Mouse (Mus musculus) embryo, embryonic 10.5 days (tissue): ENCODE data around the gene Cers3.

Experiments
- DNase-seq: peaks from one replicate; pipeline ENCODE4 v3.0.0-alpha.2; 2015; ENCODE audit warnings: low spot score

Cers3 gene

DNA sequence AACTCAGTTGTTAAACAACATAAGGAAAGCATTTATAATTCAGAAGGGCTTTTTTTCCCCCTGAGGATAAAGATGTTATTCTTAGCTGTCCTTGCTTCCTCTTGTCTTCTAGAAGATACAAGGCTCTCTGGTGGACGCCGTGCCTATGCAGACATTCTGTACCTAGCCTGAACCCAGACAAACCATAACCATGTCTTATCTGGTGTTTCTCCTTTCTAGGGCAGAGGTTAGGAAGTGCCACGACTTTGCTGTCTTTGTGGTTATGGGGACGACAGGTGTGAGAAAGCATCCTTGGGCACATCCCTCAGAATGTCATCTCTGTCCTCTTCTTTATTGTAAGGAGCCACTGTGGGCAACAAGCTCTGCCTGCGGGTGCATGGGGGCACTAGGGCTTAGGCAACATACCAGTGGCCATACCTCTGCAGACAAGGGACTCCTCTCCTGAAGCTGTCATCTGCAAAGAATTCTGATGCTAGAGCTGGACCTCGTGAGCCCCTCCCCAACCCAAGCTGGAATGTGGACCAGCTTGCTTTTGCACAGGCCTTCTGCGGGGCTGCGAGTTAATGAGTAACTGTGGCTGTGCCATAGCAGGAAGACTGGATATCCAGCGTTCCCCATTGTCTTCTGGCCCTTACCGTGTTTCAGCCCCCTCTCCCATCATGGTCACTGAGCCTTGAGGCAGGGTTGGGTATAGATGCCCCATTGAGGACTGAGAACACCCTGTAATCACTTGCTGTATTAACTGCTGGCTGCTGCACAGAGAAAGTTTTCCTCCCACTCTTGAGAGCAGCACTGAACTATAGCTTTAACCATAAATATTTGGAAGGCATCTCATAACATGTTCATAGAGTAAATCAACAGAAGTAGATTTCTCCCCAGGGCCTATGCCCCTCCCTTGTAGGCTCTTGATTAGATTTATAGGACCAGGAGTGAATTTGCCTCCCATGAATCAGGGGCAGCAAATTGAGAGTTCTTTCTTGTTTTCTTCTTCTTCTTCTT is 36.9 kb downstream of the Cers3 start:
- DNase-seq = no peak

- DNase-seq = no peak
Observed at GRCm38 (mm10) chr7:66786476-66786875, 43.2 kb downstream of the Cers3 start.

GRCm38 (mm10) chr7:66787816-66788215 is 44.5 kb downstream of the Cers3 start:
- no peak for DNase-seq

DNA sequence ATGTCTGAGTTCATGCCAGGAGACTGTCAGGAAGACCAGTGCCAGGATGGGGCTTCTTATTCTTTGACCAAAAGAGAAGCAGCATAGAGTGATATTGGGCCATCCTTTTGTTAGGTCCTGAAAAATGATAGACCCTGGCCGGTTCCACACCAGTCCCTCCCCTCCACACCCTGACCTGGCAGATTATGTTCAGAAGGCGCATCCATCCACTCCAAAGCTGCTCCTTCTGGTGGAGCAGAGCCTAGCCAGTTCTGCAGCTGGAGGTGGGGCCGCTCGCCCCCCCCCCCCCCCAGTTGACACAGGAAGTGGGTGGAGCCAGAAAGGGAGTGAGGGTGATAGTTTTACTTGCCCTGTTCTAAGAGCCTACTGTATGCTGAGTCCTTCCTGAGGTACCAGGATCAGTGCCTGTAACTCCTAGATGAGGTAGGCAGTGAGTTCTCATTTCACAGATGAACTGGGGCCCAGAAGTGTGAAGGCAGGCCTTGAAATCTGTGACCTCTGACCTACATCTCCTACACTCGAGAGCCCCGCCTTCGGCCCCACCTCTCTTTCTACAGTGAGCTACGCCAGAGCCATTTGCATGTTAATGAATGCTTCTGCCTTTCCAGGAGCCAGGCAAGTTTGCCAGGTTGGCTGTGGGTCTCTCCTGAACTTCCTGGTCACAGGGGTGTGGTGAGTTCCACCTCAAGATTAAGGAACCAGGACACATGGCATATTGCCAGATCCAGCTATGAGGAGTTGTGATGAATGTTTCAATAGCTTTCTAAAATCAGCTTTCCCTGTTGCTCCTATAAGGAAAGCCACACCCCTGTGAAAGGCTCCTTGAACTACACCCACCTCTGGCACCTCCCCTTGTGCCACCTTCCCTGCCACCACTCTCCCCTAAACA is 46.8 kb downstream of the Cers3 start:
- DNase-seq = peak; percentile 49

DNA sequence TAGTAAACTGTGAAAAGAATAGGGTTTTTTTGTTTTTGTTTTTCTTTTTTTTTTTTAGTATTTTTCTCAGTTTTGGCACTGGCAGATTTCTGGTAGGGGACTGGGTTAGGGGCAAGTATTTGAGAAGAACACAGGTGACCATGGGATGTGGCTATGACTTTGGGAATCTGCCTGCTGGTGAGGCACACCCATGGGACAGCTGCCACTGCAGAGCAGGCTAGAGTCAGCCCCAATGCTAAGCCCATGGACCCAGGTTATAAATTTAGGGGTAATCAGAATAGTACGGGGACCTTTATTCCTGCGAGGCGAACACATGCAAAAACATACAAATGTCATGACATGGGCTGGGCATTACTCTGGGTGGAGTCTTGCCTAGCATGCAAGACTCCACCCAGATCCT is 47.7 kb downstream of the Cers3 start:
- no peak for DNase-seq

DNA sequence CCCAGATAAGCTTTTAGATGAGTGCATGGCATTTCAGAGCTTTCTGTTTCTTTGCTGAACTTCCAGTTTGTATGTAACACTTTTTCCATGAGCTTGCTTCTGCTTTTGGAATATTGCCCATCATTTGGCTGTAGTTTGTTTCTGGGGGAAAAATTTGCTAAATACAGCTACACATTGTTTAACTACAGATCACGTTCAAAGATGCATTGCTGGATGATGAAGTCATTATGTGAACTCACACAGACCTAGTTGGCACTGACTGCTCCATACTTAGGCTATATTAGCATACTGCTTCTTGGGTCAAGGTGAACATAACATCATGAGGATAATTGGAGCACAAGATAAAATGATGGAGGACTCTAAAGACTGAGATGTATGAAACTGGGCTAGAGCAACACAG is 53.6 kb downstream of the Cers3 start:
- DNase-seq = no peak

- DNase-seq = no peak
Observed at GRCm38 (mm10) chr7:66797345-66797744, 54.0 kb downstream of the Cers3 start.

DNA sequence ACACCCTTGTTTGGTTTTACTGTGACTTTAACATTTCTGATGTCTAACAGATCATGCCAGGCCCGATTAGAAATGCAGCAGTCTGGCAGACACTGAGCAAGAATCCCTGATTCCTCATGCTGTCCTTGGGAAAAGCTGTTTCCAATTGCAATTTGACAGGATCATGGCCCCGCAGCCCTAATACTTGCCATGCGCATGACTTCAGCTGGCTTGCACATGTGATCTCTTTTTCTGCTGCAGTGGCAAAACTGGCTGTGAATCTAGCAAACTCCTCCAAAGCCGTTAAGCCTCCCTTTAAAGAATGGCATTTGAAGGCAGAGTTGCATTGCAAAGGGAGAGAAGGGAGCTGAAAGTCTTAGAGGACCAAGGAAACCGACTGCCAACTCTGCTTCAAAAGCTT is 55.5 kb downstream of the Cers3 start:
- peak; percentile 59 for DNase-seq

GRCm38 (mm10) chr7:66800784-66801183 is 57.5 kb downstream of the Cers3 start:
- no peak for DNase-seq

DNA sequence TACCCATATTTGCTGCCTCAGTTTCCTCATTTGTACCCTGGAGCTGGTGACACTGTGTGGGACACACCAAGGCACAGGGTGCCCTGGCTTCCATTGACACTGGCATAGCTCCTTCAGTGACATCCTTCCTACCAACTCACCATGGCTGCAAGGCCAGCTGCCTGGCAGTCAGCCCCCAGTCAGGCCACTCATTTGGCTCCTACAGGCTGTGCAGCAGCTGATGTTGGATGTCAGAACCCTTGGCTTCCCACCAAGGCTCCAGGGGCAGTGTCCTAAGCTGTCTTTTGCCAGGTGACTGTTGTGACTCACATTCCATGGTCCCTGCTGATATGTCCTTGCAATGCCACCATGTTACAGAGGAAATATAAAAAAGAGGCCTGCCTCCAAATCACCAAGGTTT is 58.5 kb downstream of the Cers3 start:
- no peak for DNase-seq

- DNase-seq = peak; percentile 30
Observed at GRCm38 (mm10) chr7:66803798-66804197, 60.5 kb downstream of the Cers3 start.

GRCm38 (mm10) chr7:66806801-66807200 is 63.5 kb downstream of the Cers3 start:
- no peak for DNase-seq

- no peak for DNase-seq
Observed at GRCm38 (mm10) chr7:66810436-66810835, 67.1 kb downstream of the Cers3 start.

GRCm38 (mm10) chr7:66811294-66811693 is 68.0 kb downstream of the Cers3 start:
- no peak for DNase-seq

- DNase-seq = no peak
Observed at GRCm38 (mm10) chr7:66812289-66812688, 69.0 kb downstream of the Cers3 start.

- no peak for DNase-seq
Observed at GRCm38 (mm10) chr7:66812737-66813136, 69.4 kb downstream of the Cers3 start.

- DNase-seq = no peak
Observed at GRCm38 (mm10) chr7:66813172-66813571, 69.9 kb downstream of the Cers3 start.

DNA sequence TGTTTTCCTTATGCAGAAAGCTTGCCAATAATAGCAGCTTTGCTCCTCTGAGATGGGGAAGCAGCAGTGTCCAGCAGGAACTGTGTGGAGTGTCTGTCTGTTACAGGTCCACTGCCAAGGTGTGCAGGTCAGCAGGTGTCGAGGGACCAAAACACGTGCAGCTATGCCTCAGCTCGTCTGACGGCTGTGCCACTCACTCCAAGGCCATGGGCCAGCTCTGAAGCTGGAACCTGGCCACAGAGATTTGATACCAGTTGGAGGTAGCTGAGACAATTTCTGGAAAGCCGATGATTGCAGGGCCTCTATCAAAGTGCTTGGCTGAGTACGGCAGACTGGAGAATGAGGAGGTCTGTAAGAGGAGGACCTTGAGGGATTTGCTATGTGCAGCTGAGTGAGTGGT is 72.2 kb downstream of the Cers3 start:
- no peak for DNase-seq

GRCm38 (mm10) chr7:66820034-66820433 is 76.7 kb downstream of the Cers3 start:
- DNase-seq = peak; percentile 65

DNA sequence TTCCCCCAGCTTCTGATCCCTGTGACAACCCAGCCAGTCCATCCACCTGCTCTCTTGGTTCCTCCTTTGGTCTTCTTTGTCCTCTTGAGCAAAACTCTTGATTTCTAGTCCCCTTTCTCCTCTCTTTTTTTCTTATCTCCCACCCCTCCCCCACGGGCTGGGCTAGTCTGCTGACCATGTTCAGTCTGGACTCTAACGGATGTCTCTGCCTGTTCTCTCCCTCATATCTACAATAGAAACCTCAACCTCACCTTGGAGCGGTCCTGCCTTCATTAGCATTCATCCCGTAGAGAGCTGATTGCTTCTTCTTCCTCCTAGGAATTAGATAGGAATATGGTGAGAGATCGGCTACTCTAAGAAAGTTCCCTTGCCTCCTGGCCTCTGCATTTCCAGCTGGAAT is 87.5 kb downstream of the Cers3 start:
- DNase-seq = no peak

- no peak for DNase-seq
Observed at GRCm38 (mm10) chr7:66831295-66831694, 88.0 kb downstream of the Cers3 start.

GRCm38 (mm10) chr7:66839463-66840007 is 96.2 kb downstream of the Cers3 start, which contains the start of gene Adamts17:
Adamts17 (plus strand) TSS chr7:66839735.
- peak; percentile 98 for DNase-seq
